Mouse (Mus musculus): Measurements from ENCODE around the gene Rptor. TPM values are rescaled to one million over a fixed set of nuclear protein-coding genes. Genes with fewer than 3 reads are reported as not detected.

Rptor gene
- total and polyA plus RNA-seq, 3 experiments: 33.9 to 34.9 TPM; not detected in 1

GRCm38 (mm10) chr11:119907006-119907650, 304.4 kb downstream of the Rptor start:
- TF ChIP-seq GATA1 (IDR thresholded peaks at IDR 0.05; ENCODE audit: low read depth, low read length) (no peak), NRF1 (IDR thresholded peaks at IDR 0.05; ENCODE audit: insufficient read depth, low read depth, low read length, poor library complexity, severe bottlenecking) (no peak), MAX (IDR thresholded peaks at IDR 0.05; ENCODE audit: low read length) (no peak), POLR2AphosphoS5 (IDR thresholded peaks at IDR 0.05; ENCODE audit: borderline replicate concordance, low read depth, low read length) (no peak), UBTF (IDR thresholded peaks at IDR 0.05; ENCODE audit: borderline replicate concordance, insufficient read depth, low read depth, low read length) (no peak)
- no peaks in the 10 kb centered on the region for H3K27me3 ChIP-seq (ENCODE audit: control insufficient read depth in 1 of 2, insufficient read depth in 2 of 2, low read length in 2 of 2)
- DNase-seq (ENCODE audit: low read depth, low spot score): no peak
- no peaks in the 10 kb centered on the region for H3K36me3 ChIP-seq (ENCODE audit: control insufficient read depth in 1 of 2, insufficient read depth in 2 of 2, low read length in 2 of 2)
- peaks cover 0 to 11% of the 10 kb centered on the region in 2 experiments; a peak in 2 of 4 replicates for H3K4me1 ChIP-seq (ENCODE audit: control insufficient read depth in 1 of 2, insufficient read depth in 2 of 2, low read length in 2 of 2)
- H3K27ac ChIP-seq (ENCODE audit: control insufficient read depth, low read depth, low read length): no peak overlapping the region
- H3K9me3 ChIP-seq (replicated peaks; ENCODE audit: insufficient read depth, low read length): no peaks in the 10 kb centered on the region
- H3K4me3 ChIP-seq (ENCODE audit: control insufficient read depth in 1 of 2, insufficient read depth in 1 of 2, low read depth in 2 of 2, low read length in 2 of 2): no peak overlapping the region
- H3K79me2 ChIP-seq (ENCODE audit: control insufficient read depth, insufficient read depth, low read length, poor library complexity): no peaks in the 10 kb centered on the region; the same call in 1 of the 2 replicates
- H3K9ac ChIP-seq (ENCODE audit: control insufficient read depth, low read depth, low read length, poor library complexity, severe bottlenecking): no peak overlapping the region

- H3K4me1 ChIP-seq (ENCODE audit: control insufficient read depth in 1 of 2, insufficient read depth in 2 of 2, low read length in 2 of 2): peaks cover 0 to 12% of the 10 kb centered on the region in 2 experiments; a peak in 2 of 4 replicates
- no peak overlapping the region for H3K4me3 ChIP-seq (ENCODE audit: control insufficient read depth in 1 of 2, insufficient read depth in 1 of 2, low read depth in 2 of 2, low read length in 2 of 2)
- no peaks in the 10 kb centered on the region for H3K36me3 ChIP-seq (ENCODE audit: control insufficient read depth in 1 of 2, insufficient read depth in 2 of 2, low read length in 2 of 2)
- no peak overlapping the region for H3K27ac ChIP-seq (ENCODE audit: control insufficient read depth, low read depth, low read length)
- no peaks in the 10 kb centered on the region for H3K9me3 ChIP-seq (replicated peaks; ENCODE audit: insufficient read depth, low read length)
- TF ChIP-seq MAFK (IDR thresholded peaks at IDR 0.05; ENCODE audit: borderline replicate concordance, low read depth, low read length) (no peak), ZMIZ1 (IDR thresholded peaks at IDR 0.05; ENCODE audit: low read depth, low read length) (no peak), POLR2AphosphoS2 (IDR thresholded peaks at IDR 0.05; ENCODE audit: low read length) (no peak), KAT2A (conservative IDR thresholded peaks at IDR 0.05; ENCODE audit: low read depth, low read length) (no peak), ZKSCAN1 (IDR thresholded peaks at IDR 0.05; ENCODE audit: low read depth, low read length) (no peak), TAL1 (IDR thresholded peaks at IDR 0.05; ENCODE audit: low read length) (no peak), MXI1 (IDR thresholded peaks at IDR 0.05; ENCODE audit: low read depth, low read length) (no peak), NRF1 (IDR thresholded peaks at IDR 0.05; ENCODE audit: insufficient read depth, low read depth, low read length, poor library complexity, severe bottlenecking) (no peak), MEF2A (IDR thresholded peaks at IDR 0.05; ENCODE audit: extremely low read depth, insufficient replicate concordance, low read depth, low read length, poor library complexity, severe bottlenecking) (no peak), NELFE (IDR thresholded peaks at IDR 0.05; ENCODE audit: low read depth, low read length) (no peak)
- no peak overlapping the region for H3K9ac ChIP-seq (ENCODE audit: control insufficient read depth, low read depth, low read length, poor library complexity, severe bottlenecking)
- no peaks in the 10 kb centered on the region for H3K27me3 ChIP-seq (ENCODE audit: control insufficient read depth in 1 of 2, insufficient read depth in 2 of 2, low read length in 2 of 2)
- H3K79me2 ChIP-seq (ENCODE audit: control insufficient read depth, insufficient read depth, low read length, poor library complexity): no peaks in the 10 kb centered on the region; the same call in 1 of the 2 replicates
- DNase-seq (ENCODE audit: low read depth, low spot score): no peak
Observed at GRCm38 (mm10) chr11:119907711-119908110, 305.0 kb downstream of the Rptor start.

Measured in MEL (cell line).